Mouse (Mus musculus): ENCODE measurements at regions not wholly inside any gene's neighbourhood (a gene's known extent, or its start where the extent isn't known, plus 50 kb on each side); places are given as distances from the start of the nearest gene placed in this dataset.

DNA sequence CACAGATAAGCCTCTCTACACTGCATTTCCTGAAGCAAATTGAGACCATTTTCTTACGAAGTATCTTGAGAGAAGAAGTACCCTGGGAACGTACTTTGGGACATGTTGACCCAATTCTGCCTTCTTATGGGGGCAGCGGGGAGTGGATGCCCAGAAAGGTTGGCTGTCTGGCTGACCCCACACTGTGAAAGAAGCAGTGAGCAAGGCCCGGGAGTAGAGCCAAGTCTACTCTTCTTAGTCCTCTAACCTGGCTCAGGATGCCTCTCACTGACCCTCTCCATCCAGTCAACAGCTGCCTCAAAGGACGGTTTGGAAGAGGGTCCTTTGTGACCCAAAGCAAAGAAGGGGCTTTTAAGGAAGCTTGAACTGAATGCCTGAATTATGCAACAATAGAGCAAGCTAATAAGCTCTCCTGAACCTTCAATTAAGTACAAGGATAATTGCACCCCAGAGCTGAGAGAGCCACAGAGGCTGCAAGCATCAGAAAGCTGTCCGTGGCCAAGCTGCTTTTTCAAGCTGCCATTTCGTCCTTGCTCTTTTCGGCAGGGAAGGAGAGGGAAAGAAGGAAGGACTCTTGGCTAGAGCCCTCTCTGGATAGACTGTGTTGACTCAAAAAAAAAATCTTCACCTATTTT, 70.3 kb downstream of the Pctp start:
- TF ChIP-seq CTCF (IDR thresholded peaks at IDR 0.05; ENCODE audit: borderline replicate concordance, insufficient read depth, low read length): no peak
- TF ChIP-seq POLR2A (IDR thresholded peaks at IDR 0.05; ENCODE audit: low read depth, low read length): no peak
- Histone ChIP-seq H3K27ac (ENCODE audit: insufficient read depth, low read length) (no peak overlapping the region), H3K4me1 (ENCODE audit: control insufficient read depth, insufficient read depth, low read length) (no peaks in the 10 kb centered on the region)

DNA sequence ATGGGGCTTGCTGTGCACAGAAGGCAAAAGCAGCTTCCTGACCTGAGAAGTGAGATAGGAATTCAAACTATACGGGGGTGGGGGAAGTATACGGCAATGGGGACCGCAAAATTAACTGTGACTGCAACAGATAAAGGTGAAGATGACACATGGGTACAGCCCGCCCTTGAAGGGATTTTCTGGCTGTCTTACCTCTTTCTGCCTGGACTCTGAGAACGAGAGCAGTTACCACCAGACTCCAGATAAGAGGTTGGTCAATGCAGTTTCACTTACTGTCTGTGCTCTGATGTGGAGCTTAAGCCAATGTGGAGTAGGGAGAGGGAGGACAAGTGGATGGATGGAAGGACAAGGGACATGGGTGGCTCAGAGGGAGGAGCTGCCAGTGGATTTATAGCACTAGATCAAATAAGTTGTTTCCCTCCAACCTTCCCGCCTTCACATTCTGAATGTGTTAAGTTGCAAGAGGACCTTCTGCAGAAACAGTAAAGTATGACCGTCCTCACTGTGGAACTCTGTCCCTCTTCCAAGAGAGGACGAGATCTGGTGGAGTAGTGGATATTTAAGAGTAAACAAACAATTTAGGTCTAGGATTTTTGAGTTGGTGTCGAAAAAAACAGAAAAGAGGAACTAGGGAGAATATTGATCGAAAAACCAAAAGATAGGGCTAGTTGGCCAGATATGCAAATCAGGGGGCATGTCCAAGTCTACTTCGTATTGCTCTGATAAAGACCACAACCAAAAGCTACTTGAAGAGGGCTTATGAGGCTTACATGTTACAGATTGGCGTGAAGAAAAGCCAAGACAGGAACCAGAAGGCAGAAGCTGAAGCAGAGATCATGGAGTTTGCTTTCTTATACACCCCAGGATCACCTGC, 73.3 kb downstream of the Pctp start:
- no peak for TF ChIP-seq POLR2A (IDR thresholded peaks at IDR 0.05; ENCODE audit: low read depth, low read length)
- TF ChIP-seq CTCF (IDR thresholded peaks at IDR 0.05; ENCODE audit: borderline replicate concordance, insufficient read depth, low read length): no peak
- Histone ChIP-seq H3K4me3 (ENCODE audit: insufficient read depth, low read length) (no peak overlapping the region), H3K27ac (ENCODE audit: insufficient read depth, low read length) (no peak overlapping the region), H3K4me1 (ENCODE audit: control insufficient read depth, insufficient read depth, low read length) (no peaks in the 10 kb centered on the region)

More for the DNA sequence above, 70.3 kb downstream of the Pctp start:
- H3K4me3 ChIP-seq (ENCODE audit: insufficient read depth, low read length): no peak overlapping the region

DNA sequence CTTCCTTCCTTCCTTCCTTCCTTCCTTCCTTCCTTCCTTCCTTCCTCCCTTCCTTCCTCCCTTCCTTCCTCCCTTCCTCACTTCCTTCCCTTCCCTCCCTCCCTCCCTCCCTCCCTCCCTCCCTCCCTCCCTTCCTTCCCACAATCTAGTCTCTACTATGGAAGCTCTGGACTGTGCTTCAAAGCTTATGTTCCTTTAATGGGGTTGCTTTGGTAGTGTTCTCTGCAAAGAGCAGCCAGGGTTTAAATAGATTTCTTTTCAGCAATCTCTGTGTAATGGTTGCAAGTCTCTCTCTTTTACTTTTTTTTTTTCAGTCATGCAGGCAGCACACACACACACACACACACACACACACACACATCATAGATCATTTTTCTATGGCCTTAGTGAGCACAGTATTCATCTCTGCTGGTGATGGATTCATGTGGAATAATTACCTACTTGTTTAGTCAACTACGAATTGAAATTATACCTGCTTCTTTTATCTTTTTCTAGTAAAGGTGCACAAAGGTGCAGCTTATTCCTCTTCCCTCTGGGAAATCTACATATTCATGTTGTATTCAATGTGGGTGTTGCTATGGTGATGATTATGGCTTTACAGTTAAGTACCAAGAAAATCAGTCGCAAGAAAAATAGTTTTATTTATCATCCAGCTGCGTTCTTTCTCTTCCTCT, 75.1 kb downstream of the Pctp start:
- no peak overlapping the region for H3K4me3 ChIP-seq (ENCODE audit: insufficient read depth, low read length)
- TF ChIP-seq CTCF (IDR thresholded peaks at IDR 0.05; ENCODE audit: borderline replicate concordance, insufficient read depth, low read length) (no peak), POLR2A (IDR thresholded peaks at IDR 0.05; ENCODE audit: low read depth, low read length) (no peak)
- H3K27ac ChIP-seq (ENCODE audit: insufficient read depth, low read length): no peak overlapping the region
- H3K4me1 ChIP-seq (ENCODE audit: control insufficient read depth, insufficient read depth, low read length): no peaks in the 10 kb centered on the region

DNA sequence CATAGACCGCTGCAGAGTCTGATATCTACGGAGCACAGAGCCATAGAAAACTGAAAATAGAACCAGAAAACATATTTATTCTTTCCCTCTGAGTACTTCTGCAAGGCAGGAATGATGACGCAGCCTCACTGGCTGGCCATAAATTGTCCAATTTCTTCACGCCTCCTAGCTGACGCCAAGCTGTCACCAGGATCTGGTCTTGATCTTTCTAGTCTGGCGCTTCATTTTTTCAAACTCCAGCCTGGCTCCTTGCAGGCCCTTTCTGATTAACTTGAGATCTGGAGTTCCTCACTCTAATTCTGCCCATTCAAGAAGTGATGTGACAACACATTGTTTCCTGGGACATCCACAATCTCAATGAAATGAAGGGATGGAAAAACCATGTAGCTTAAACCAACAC, 80.1 kb downstream of the Pctp start:
- Histone ChIP-seq H3K27ac (ENCODE audit: insufficient read depth, low read length) (no peak overlapping the region), H3K4me1 (ENCODE audit: control insufficient read depth, insufficient read depth, low read length) (no peaks in the 10 kb centered on the region), H3K4me3 (ENCODE audit: insufficient read depth, low read length) (no peak overlapping the region)
- no peak for TF ChIP-seq POLR2A (IDR thresholded peaks at IDR 0.05; ENCODE audit: low read depth, low read length)
- no peak for TF ChIP-seq CTCF (IDR thresholded peaks at IDR 0.05; ENCODE audit: borderline replicate concordance, insufficient read depth, low read length)

DNA sequence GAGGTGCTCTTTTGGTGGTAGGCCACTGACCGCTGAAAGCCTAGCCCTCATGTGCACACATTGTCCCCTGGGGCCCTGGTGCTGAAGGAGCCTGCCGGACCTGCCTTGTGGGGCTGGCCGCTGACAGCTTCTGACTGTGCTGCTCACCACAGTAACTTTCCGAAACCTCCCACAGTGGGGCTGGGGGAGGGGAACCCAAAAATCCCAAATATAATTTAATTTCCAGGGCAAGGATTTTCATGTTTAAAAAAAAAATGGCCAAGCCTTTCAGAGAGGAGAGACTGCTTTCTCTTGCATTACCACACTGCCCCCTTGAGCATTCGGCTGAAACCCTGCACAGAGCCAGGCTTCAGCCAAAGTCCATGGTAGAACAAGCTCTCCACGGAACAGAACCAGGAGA, 81.5 kb downstream of the Pctp start:
- no peak for TF ChIP-seq POLR2A (IDR thresholded peaks at IDR 0.05; ENCODE audit: low read depth, low read length)
- TF ChIP-seq CTCF (IDR thresholded peaks at IDR 0.05; ENCODE audit: borderline replicate concordance, insufficient read depth, low read length): no peak
- Histone ChIP-seq H3K4me1 (ENCODE audit: control insufficient read depth, insufficient read depth, low read length) (no peaks in the 10 kb centered on the region), H3K4me3 (ENCODE audit: insufficient read depth, low read length) (no peak overlapping the region), H3K27ac (ENCODE audit: insufficient read depth, low read length) (no peak overlapping the region)

DNA sequence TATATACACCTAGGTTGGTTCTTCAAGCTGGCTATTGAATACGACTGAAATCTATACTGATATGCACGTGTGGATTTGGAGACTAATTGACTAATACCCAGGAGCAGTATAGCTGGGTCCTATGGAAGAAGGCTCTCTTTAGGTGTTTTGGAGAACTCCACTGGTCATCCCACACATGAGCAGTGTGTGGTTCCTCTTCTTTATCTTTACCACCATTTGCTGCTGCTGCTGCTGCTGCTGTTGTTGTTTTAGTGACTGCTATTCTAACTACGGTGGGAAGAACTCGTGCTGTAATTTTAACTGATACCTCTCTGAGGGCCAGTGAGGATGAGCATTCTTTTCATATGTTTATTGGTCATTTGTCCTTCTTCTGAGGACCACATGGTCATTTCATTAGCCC, 86.9 kb downstream of the Pctp start:
- no peak overlapping the region for H3K27ac ChIP-seq (ENCODE audit: insufficient read depth, low read length)
- H3K4me3 ChIP-seq (ENCODE audit: insufficient read depth, low read length): no peak overlapping the region
- H3K4me1 ChIP-seq (ENCODE audit: control insufficient read depth, insufficient read depth, low read length): no peaks in the 10 kb centered on the region
- TF ChIP-seq CTCF (IDR thresholded peaks at IDR 0.05; ENCODE audit: borderline replicate concordance, insufficient read depth, low read length) (no peak), POLR2A (IDR thresholded peaks at IDR 0.05; ENCODE audit: low read depth, low read length) (no peak)

DNA sequence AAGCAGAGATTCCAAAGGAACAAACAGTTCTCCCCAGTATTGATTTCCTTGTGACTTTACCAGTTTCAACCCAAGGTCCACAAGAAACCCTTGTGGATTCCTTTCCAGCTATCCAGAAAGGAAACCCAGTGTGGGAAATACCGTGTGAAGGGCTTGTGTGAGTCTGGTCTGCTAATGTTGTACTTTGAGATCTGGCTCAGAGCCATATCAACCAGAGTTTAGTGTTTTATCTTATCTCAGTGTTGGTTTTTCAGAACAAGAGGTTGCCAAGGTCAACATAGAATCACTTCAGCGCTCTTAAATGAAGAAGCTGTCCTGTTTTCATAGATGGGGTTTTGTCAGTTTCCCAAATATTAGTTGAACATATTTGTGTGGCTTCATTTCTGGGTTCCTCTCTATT, 88.1 kb downstream of the Pctp start:
- no peak for TF ChIP-seq CTCF (IDR thresholded peaks at IDR 0.05; ENCODE audit: borderline replicate concordance, insufficient read depth, low read length)
- Histone ChIP-seq H3K4me1 (ENCODE audit: control insufficient read depth, insufficient read depth, low read length) (no peaks in the 10 kb centered on the region), H3K27ac (ENCODE audit: insufficient read depth, low read length) (no peak overlapping the region), H3K4me3 (ENCODE audit: insufficient read depth, low read length) (no peak overlapping the region)

DNA sequence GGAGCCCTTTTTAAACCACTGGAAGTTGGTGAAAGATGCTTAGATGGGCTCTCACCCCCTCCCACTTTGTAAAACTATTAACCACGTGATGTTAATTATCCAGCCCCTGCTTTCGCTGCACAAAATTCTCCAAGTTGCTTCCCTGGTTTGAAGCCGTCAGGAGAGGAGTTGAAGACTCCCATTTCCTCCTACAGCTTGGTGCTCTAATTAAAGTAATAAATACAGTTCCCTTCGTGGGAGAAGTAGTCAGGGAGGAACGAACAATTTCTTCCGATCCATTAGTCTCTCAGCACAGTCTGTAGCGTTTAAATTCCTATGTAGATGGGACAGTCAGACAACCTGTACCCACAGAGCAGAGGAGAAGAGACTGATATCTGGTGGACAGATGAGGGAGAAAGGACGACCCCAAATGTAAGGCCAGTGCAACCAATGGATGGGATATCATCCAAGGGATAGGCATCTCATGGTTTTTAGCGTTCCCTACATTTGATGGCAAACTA, 101.4 kb downstream of the Pctp start:
- Histone ChIP-seq H3K4me3 (ENCODE audit: insufficient read depth, low read length) (no peak overlapping the region), H3K27ac (ENCODE audit: insufficient read depth, low read length) (no peak overlapping the region), H3K4me1 (ENCODE audit: control insufficient read depth, insufficient read depth, low read length) (no peaks in the 10 kb centered on the region)
- TF ChIP-seq POLR2A (IDR thresholded peaks at IDR 0.05; ENCODE audit: low read depth, low read length) (no peak), CTCF (IDR thresholded peaks at IDR 0.05; ENCODE audit: borderline replicate concordance, insufficient read depth, low read length) (no peak)

DNA sequence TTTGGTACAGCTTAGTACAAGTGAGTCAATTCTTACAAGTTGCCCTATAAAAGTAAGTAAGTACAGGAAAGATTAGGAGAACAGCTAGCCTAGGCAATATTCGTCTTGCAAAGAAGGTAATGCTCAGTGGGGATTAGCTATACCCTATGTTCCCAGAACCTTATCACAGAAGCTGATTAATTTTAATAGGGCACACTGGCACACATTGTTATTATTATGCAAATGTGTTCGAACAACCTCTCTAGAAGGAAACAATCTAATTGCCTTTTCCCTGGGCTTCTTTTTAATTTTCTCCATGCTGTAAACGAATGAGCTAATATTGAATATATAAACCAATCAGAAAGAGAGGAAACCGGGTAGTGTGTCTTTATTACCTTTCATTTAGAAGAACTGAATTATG, 104.2 kb downstream of the Pctp start:
- no peak overlapping the region for H3K27ac ChIP-seq (ENCODE audit: insufficient read depth, low read length)
- H3K4me1 ChIP-seq (ENCODE audit: control insufficient read depth, insufficient read depth, low read length): no peaks in the 10 kb centered on the region
- TF ChIP-seq CTCF (IDR thresholded peaks at IDR 0.05; ENCODE audit: borderline replicate concordance, insufficient read depth, low read length) (no peak), POLR2A (IDR thresholded peaks at IDR 0.05; ENCODE audit: low read depth, low read length) (no peak)
- H3K4me3 ChIP-seq (ENCODE audit: insufficient read depth, low read length): no peak overlapping the region

DNA sequence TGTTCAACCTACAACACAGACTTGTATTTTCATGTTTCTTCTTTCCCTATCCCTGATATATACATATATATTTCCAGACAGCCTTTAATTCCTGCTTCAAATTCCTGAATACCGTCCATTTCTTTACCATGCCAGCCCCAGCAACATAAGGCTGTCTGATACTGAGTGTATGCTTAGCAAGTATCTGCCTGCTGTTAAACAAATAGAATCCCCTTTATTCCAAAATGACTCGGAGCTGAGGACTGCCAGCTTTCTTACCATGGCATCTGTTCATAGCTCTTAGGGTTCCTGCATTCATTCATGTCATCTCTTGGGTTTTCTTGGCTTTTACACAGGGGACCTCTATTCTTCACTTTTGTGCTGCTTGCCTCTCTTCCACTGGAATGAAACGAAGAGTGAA, 105.8 kb downstream of the Pctp start:
- no peak overlapping the region for H3K27ac ChIP-seq (ENCODE audit: insufficient read depth, low read length)
- no peak overlapping the region for H3K4me3 ChIP-seq (ENCODE audit: insufficient read depth, low read length)
- no peaks in the 10 kb centered on the region for H3K4me1 ChIP-seq (ENCODE audit: control insufficient read depth, insufficient read depth, low read length)
- TF ChIP-seq CTCF (IDR thresholded peaks at IDR 0.05; ENCODE audit: borderline replicate concordance, insufficient read depth, low read length): no peak
- no peak for TF ChIP-seq POLR2A (IDR thresholded peaks at IDR 0.05; ENCODE audit: low read depth, low read length)
